Mouse (Mus musculus) embryonic facial prominence, embryonic 12.5 days (tissue): ENCODE results near the gene Cpeb3. TPM values are rescaled to one million over a fixed set of nuclear protein-coding genes. Genes with fewer than 3 reads are reported as not detected.

Experiments
- ATAC-seq: fragments of 200-750 bp; cut with Nextera tagmentation; 2 replicates; pipeline ENCODE4 v1.8.0; 2017; ENCODE audit not compliant: insufficient number of reproducible peaks, insufficient read depth, low FRiP score, low TSS enrichment
- H3K27ac ChIP-seq: fragments of 300-500 bp; sonication (generic); 2 replicates; pipeline ENCODE4 v1.5.1; 2016; ENCODE audit warnings: mild to moderate bottlenecking
- H3K27me3 ChIP-seq: fragments of 300-500 bp; sonication (generic); 2 replicates; pipeline ENCODE4 v1.6.1; 2016; ENCODE audit warnings: mild to moderate bottlenecking, moderate library complexity
- H3K36me3 ChIP-seq: fragments of 300-500 bp; sonication (generic); 2 replicates; pipeline ENCODE4 v1.6.1; 2016; ENCODE audit warnings: mild to moderate bottlenecking
- H3K4me1 ChIP-seq: fragments of 300-500 bp; sonication (generic); 2 replicates; pipeline ENCODE4 v1.6.1; 2016
- H3K4me2 ChIP-seq: fragments of 300-500 bp; sonication (generic); replicated peaks from 2 replicates; pipeline ENCODE4 v1.6.1; 2016; ENCODE audit warnings: mild to moderate bottlenecking, moderate library complexity
- H3K4me3 ChIP-seq: fragments of 300-500 bp; sonication (generic); 2 replicates; pipeline ENCODE4 v1.5.1; 2016; ENCODE audit warnings: mild to moderate bottlenecking
- H3K9ac ChIP-seq: fragments of 300-500 bp; sonication (generic); 2 replicates; pipeline ENCODE4 v1.6.1; 2016; ENCODE audit warnings: mild to moderate bottlenecking, moderate library complexity
- H3K9me3 ChIP-seq: fragments of 300-500 bp; sonication (generic); 2 replicates; pipeline ENCODE4 v1.6.1; 2016; ENCODE audit warnings: mild to moderate bottlenecking, moderate library complexity
- WGBS: fragments of 180-500 bp; shearing (Covaris S2); methylation state at CpG from one replicate; pipeline ENCODE4 v1.1.7; 2016; 5-methylcytosine and 5-hydroxymethylcytosine counted together
- polyA plus RNA-seq: library from polyadenylated mRNA; unstranded; fragments of >200 nt; fragmentation: Nextera tagmentation; extraction: Ambion mirVana; gene quantifications from 2 replicates; pipeline ENCODE4 v1.2.1, GENCODE M21; 2016

Cpeb3 gene
- polyA plus RNA-seq, 1 experiment from 2014 or later, result 1.0 TPM

- Histone ChIP-seq H3K27ac (no peak overlapping the region), H3K36me3 (no peaks in the 10 kb centered on the region), H3K4me1 (no peaks in the 10 kb centered on the region), H3K9me3 (no peaks in the 10 kb centered on the region), H3K9ac (no peak overlapping the region), H3K27me3 (no peaks in the 10 kb centered on the region), H3K4me2 (no peak overlapping the region), H3K4me3 (no peak overlapping the region)
- ATAC-seq, result no peak
- 61% methylated on average over 7 of the region's 7 CpGs for WGBS
Observed at GRCm38 (mm10) chr19:37075690-37076089, 132.7 kb downstream of the Cpeb3 start.

GRCm38 (mm10) chr19:37074726-37075125 is 133.7 kb downstream of the Cpeb3 start:
- H3K36me3 ChIP-seq, result no peaks in the 10 kb centered on the region
- H3K4me2 ChIP-seq, result no peak overlapping the region
- no peak overlapping the region for H3K4me3 ChIP-seq
- no peak overlapping the region for H3K9ac ChIP-seq
- 65% methylated on average over 5 of the region's 5 CpGs for WGBS
- H3K9me3 ChIP-seq, result no peaks in the 10 kb centered on the region
- no peaks in the 10 kb centered on the region for H3K27me3 ChIP-seq
- ATAC-seq, result no peak
- no peaks in the 10 kb centered on the region for H3K4me1 ChIP-seq
- no peak overlapping the region for H3K27ac ChIP-seq

- no peaks in the 10 kb centered on the region for H3K36me3 ChIP-seq
- no peak overlapping the region for H3K4me2 ChIP-seq
- H3K4me3 ChIP-seq, result no peak overlapping the region
- H3K27me3 ChIP-seq, result no peaks in the 10 kb centered on the region
- no peak for ATAC-seq
- no peaks in the 10 kb centered on the region for H3K9me3 ChIP-seq
- no peak overlapping the region for H3K9ac ChIP-seq
- H3K4me1 ChIP-seq, result no peaks in the 10 kb centered on the region
- WGBS, result 96% methylated on average over 3 of the region's 3 CpGs
- H3K27ac ChIP-seq, result no peak overlapping the region
Observed at GRCm38 (mm10) chr19:37074276-37074675, 134.1 kb downstream of the Cpeb3 start.

GRCm38 (mm10) chr19:37072871-37073629 is 135.4 kb downstream of the Cpeb3 start:
- no peak for ATAC-seq
- Histone ChIP-seq H3K9me3 (no peaks in the 10 kb centered on the region), H3K27ac (no peak overlapping the region), H3K4me3 (no peak overlapping the region), H3K4me1 (no peaks in the 10 kb centered on the region), H3K36me3 (no peaks in the 10 kb centered on the region), H3K27me3 (no peaks in the 10 kb centered on the region), H3K4me2 (no peak overlapping the region), H3K9ac (no peak overlapping the region)
- WGBS, result 48% methylated on average over 5 of the region's 5 CpGs

GRCm38 (mm10) chr19:37069243-37069642 is 139.2 kb downstream of the Cpeb3 start:
- WGBS, result 89% methylated on average over 4 of the region's 4 CpGs
- H3K27me3 ChIP-seq, result no peaks in the 10 kb centered on the region

GRCm38 (mm10) chr19:37060078-37060477 is 148.3 kb downstream of the Cpeb3 start:
- Histone ChIP-seq H3K27me3 (no peaks in the 10 kb centered on the region), H3K9me3 (no peaks in the 10 kb centered on the region), H3K36me3 (no peaks in the 10 kb centered on the region), H3K4me3 (no peak overlapping the region), H3K4me2 (no peak overlapping the region), H3K9ac (no peak overlapping the region), H3K27ac (no peak overlapping the region), H3K4me1 (no peaks in the 10 kb centered on the region)
- no peak for ATAC-seq
- 89% methylated on average over 4 of the region's 4 CpGs for WGBS

More at GRCm38 (mm10) chr19:37069243-37069642, 139.2 kb downstream of the Cpeb3 start:
- no peak overlapping the region for H3K4me2 ChIP-seq
- H3K9me3 ChIP-seq, result no peaks in the 10 kb centered on the region
- H3K4me1 ChIP-seq, result no peaks in the 10 kb centered on the region
- no peak overlapping the region for H3K9ac ChIP-seq
- H3K27ac ChIP-seq, result no peak overlapping the region
- no peaks in the 10 kb centered on the region for H3K36me3 ChIP-seq
- no peak overlapping the region for H3K4me3 ChIP-seq
- ATAC-seq, result no peak

- 57% methylated on average over 2 of the region's 2 CpGs for WGBS
- no peak overlapping the region for H3K9ac ChIP-seq
- no peak overlapping the region for H3K4me2 ChIP-seq
- ATAC-seq, result no peak
- H3K4me3 ChIP-seq, result no peak overlapping the region
- H3K36me3 ChIP-seq, result no peaks in the 10 kb centered on the region
- H3K9me3 ChIP-seq, result no peaks in the 10 kb centered on the region
- H3K27ac ChIP-seq, result no peak overlapping the region
- H3K27me3 ChIP-seq, result no peaks in the 10 kb centered on the region
- no peaks in the 10 kb centered on the region for H3K4me1 ChIP-seq
Observed at GRCm38 (mm10) chr19:37059623-37060022, 148.8 kb downstream of the Cpeb3 start.

GRCm38 (mm10) chr19:37057161-37057905 is 151.1 kb downstream of the Cpeb3 start:
- Histone ChIP-seq H3K4me3 (no peak overlapping the region), H3K4me2 (no peak overlapping the region), H3K4me1 (no peaks in the 10 kb centered on the region), H3K9ac (no peak overlapping the region), H3K27me3 (no peaks in the 10 kb centered on the region), H3K9me3 (no peaks in the 10 kb centered on the region), H3K27ac (no peak overlapping the region), H3K36me3 (no peaks in the 10 kb centered on the region)
- WGBS, result 79% methylated on average over 8 of the region's 8 CpGs
- ATAC-seq, result no peak

- Histone ChIP-seq H3K36me3 (no peaks in the 10 kb centered on the region), H3K9me3 (no peaks in the 10 kb centered on the region), H3K27ac (no peak overlapping the region), H3K4me3 (no peak overlapping the region), H3K4me2 (no peak overlapping the region), H3K4me1 (no peaks in the 10 kb centered on the region), H3K9ac (no peak overlapping the region), H3K27me3 (no peaks in the 10 kb centered on the region)
- 81% methylated on average over 4 of the region's 4 CpGs for WGBS
- no peak for ATAC-seq
Observed at GRCm38 (mm10) chr19:37055976-37056556, 152.3 kb downstream of the Cpeb3 start.

GRCm38 (mm10) chr19:37050643-37051345 is 157.6 kb downstream of the Cpeb3 start:
- H3K27me3 ChIP-seq, result no peaks in the 10 kb centered on the region
- H3K9ac ChIP-seq, result no peak overlapping the region
- no peaks in the 10 kb centered on the region for H3K4me1 ChIP-seq
- 68% methylated on average over 4 of the region's 4 CpGs for WGBS
- H3K27ac ChIP-seq, result no peak overlapping the region
- H3K36me3 ChIP-seq, result no peaks in the 10 kb centered on the region
- H3K9me3 ChIP-seq, result no peaks in the 10 kb centered on the region
- no peak overlapping the region for H3K4me3 ChIP-seq
- no peak overlapping the region for H3K4me2 ChIP-seq
- no peak for ATAC-seq

- no peaks in the 10 kb centered on the region for H3K9me3 ChIP-seq
- H3K4me2 ChIP-seq, result no peak overlapping the region
- no peaks in the 10 kb centered on the region for H3K4me1 ChIP-seq
- H3K36me3 ChIP-seq, result no peaks in the 10 kb centered on the region
- H3K27me3 ChIP-seq, result no peaks in the 10 kb centered on the region
- no peak overlapping the region for H3K27ac ChIP-seq
- 86% methylated on average over 6 of the region's 6 CpGs for WGBS
- H3K4me3 ChIP-seq, result no peak overlapping the region
- no peak overlapping the region for H3K9ac ChIP-seq
- ATAC-seq, result no peak
Observed at GRCm38 (mm10) chr19:37048507-37048906, 159.9 kb downstream of the Cpeb3 start.
